Mouse (Mus musculus) lung, postnatal 36 days (tissue): ENCODE data around the gene Plcxd2.
A peak's percentile ranks its signal among the peaks of the same experiment; 100 is the strongest.

Experiments
- DNase-seq: peaks from one replicate; pipeline ENCODE4 v3.0.0; 2022; ENCODE audit warnings: mixed read lengths

Plcxd2 gene

GRCm38 (mm10) chr16:45984610-45985606 is 25.1 kb downstream of the Plcxd2 start:
- DNase-seq, result no peak

- no peak for DNase-seq
These were observed 33.8 kb downstream of the Plcxd2 start for GRCm38 (mm10) chr16:45976251-45976650.

- peak; percentile 47 for DNase-seq
These were observed 35.9 kb downstream of the Plcxd2 start for GRCm38 (mm10) chr16:45973959-45974686.

GRCm38 (mm10) chr16:45970187-45970586 is 39.8 kb downstream of the Plcxd2 start:
- no peak for DNase-seq

- no peak for DNase-seq
These were observed 41.3 kb downstream of the Plcxd2 start for GRCm38 (mm10) chr16:45968716-45969115.

GRCm38 (mm10) chr16:45967471-45967870 is 42.5 kb downstream of the Plcxd2 start:
- peak; percentile 88 for DNase-seq

- DNase-seq, result peak; percentile 51
These were observed 43.4 kb downstream of the Plcxd2 start for GRCm38 (mm10) chr16:45966604-45967003.

- no peak for DNase-seq
These were observed 45.2 kb downstream of the Plcxd2 start for GRCm38 (mm10) chr16:45964777-45965176.

- no peak for DNase-seq
These were observed 46.2 kb downstream of the Plcxd2 start for GRCm38 (mm10) chr16:45963837-45964236.

- no peak for DNase-seq
These were observed 46.9 kb downstream of the Plcxd2 start for GRCm38 (mm10) chr16:45963088-45963487.

- DNase-seq, result no peak
These were observed 49.0 kb downstream of the Plcxd2 start for GRCm38 (mm10) chr16:45960978-45961377.

GRCm38 (mm10) chr16:45956390-45956950 is 53.5 kb downstream of the Plcxd2 start:
- no peak for DNase-seq

- no peak for DNase-seq
These were observed 56.6 kb downstream of the Plcxd2 start, which contains the start of gene Phldb2 for GRCm38 (mm10) chr16:45953394-45953793. Gene Phldb2, minus strand, starts transcription at chr16:45953598.

GRCm38 (mm10) chr16:45952501-45952900 is 57.5 kb downstream of the Plcxd2 start:
- DNase-seq, result no peak

GRCm38 (mm10) chr16:45952035-45952434 is 58.0 kb downstream of the Plcxd2 start:
- no peak for DNase-seq

GRCm38 (mm10) chr16:45946335-45946734 is 63.7 kb downstream of the Plcxd2 start:
- DNase-seq, result no peak

- no peak for DNase-seq
These were observed 64.4 kb downstream of the Plcxd2 start for GRCm38 (mm10) chr16:45945649-45946048.

- DNase-seq, result no peak
These were observed 64.8 kb downstream of the Plcxd2 start for GRCm38 (mm10) chr16:45945174-45945631.

GRCm38 (mm10) chr16:45942169-45942891 is 67.7 kb downstream of the Plcxd2 start:
- DNase-seq, result no peak

- DNase-seq, result no peak
These were observed 69.3 kb downstream of the Plcxd2 start for GRCm38 (mm10) chr16:45940701-45941100.

GRCm38 (mm10) chr16:45939436-45939835 is 70.6 kb downstream of the Plcxd2 start:
- no peak for DNase-seq

- no peak for DNase-seq
These were observed 72.6 kb downstream of the Plcxd2 start for GRCm38 (mm10) chr16:45937381-45937780.
